Mouse (Mus musculus) intestine, postnatal 0 days (tissue): Measurements from ENCODE around the gene Best3. TPM values are rescaled to one million over a fixed set of nuclear protein-coding genes. Genes with fewer than 3 reads are reported as not detected.
A peak's percentile ranks its signal among the peaks of the same experiment; 100 is the strongest.
"Not testable (repeated sequence)": the region's sequence is repeated elsewhere in the genome, so short reads cannot be mapped to it uniquely, and the experiment has no call there.

Source experiments
- ATAC-seq: fragments of 200-750 bp; cut with Nextera tagmentation; 2 replicates; pipeline ENCODE4 v1.8.0; 2017; ENCODE audit warnings: mild to moderate bottlenecking, moderate TSS enrichment, moderate library complexity
- H3K27ac ChIP-seq: fragments of 300-500 bp; sonication (generic); 2 replicates; pipeline ENCODE4 v1.5.1; 2014; ENCODE audit warnings: mild to moderate bottlenecking, low read depth, low read length, moderate library complexity
- H3K27me3 ChIP-seq: fragments of 300-500 bp; sonication (generic); replicated peaks from 2 replicates; pipeline ENCODE4 v1.6.1; 2014; ENCODE audit warnings: low read length, mixed read lengths; ENCODE audit not compliant: control insufficient read depth, insufficient read depth
- H3K36me3 ChIP-seq: fragments of 300-500 bp; sonication (generic); 2 replicates; pipeline ENCODE4 v1.6.1; 2014; ENCODE audit warnings: mild to moderate bottlenecking, moderate library complexity; ENCODE audit not compliant: control insufficient read depth, insufficient read depth
- H3K4me1 ChIP-seq: fragments of 300-500 bp; sonication (generic); replicated peaks from 2 replicates; pipeline ENCODE4 v1.6.1; 2014; ENCODE audit warnings: antibody characterized with exemption, low read length, mixed read lengths; ENCODE audit not compliant: control insufficient read depth, insufficient read depth
- H3K4me2 ChIP-seq: fragments of 300-500 bp; sonication (generic); replicated peaks from 2 replicates; pipeline ENCODE4 v1.6.1; 2014; ENCODE audit warnings: low read depth, mild to moderate bottlenecking, moderate library complexity
- H3K4me3 ChIP-seq: fragments of 300-500 bp; sonication (generic); 2 replicates; pipeline ENCODE4 v1.5.1; 2014; ENCODE audit warnings: low read depth, low read length
- H3K9ac ChIP-seq: fragments of 300-500 bp; sonication (generic); 2 replicates; pipeline ENCODE4 v1.6.1; 2014; ENCODE audit warnings: mild to moderate bottlenecking, low read depth, low read length
- H3K9me3 ChIP-seq: fragments of 300-500 bp; sonication (generic); 2 replicates; pipeline ENCODE4 v1.6.1; 2016; ENCODE audit warnings: mixed run types; ENCODE audit not compliant: control insufficient read depth
- CTCF ChIP-seq: sonication (generic); IDR thresholded peaks from 2 replicates; pipeline ENCODE4 v1.5.1; 2016; ENCODE audit warnings: low read depth, mild to moderate bottlenecking, control low read depth, antibody characterized with exemption, moderate library complexity
- WGBS: fragments of 180-500 bp; shearing (Covaris S2); extraction: QIAGEN DNeasy Blood & Tissue Kit; methylation state at CpG from one replicate; pipeline ENCODE4 v1.1.7; 2014; 5-methylcytosine and 5-hydroxymethylcytosine counted together
- polyA plus RNA-seq: library from polyadenylated mRNA; unstranded; fragments of >200 nt; fragmentation: Nextera tagmentation; extraction: Ambion mirVana; gene quantifications from 2 replicates; pipeline ENCODE4 v1.2.1, GENCODE M21; 2015

Gene Best3
- polyA plus RNA-seq, 1 experiment from 2014 or later: not detected

GRCm38 (mm10) chr10:117018281-117018840, 32.2 kb downstream of the Best3 start:
- Histone ChIP-seq H3K4me1 (0 out of 2 replicates have a peak, but pooled peaks cover 6% of the 10 kb centered on the region), H3K27me3 (no peaks in the 10 kb centered on the region), H3K4me2 (no peak overlapping the region), H3K27ac (no peak overlapping the region), H3K36me3 (no peaks in the 10 kb centered on the region), H3K9ac (no peak overlapping the region), H3K4me3 (no peak overlapping the region), H3K9me3 (no peaks in the 10 kb centered on the region)
- no peak for TF ChIP-seq CTCF
- WGBS: 83% methylated on average over 7 of the region's 7 CpGs
- ATAC-seq: no peak

GRCm38 (mm10) chr10:117021020-117021754, 35.1 kb downstream of the Best3 start:
- Histone ChIP-seq H3K4me3 (no peak overlapping the region), H3K4me2 (no peak overlapping the region), H3K9me3 (no peaks in the 10 kb centered on the region), H3K4me1 (no peaks in the 10 kb centered on the region), H3K27me3 (0 out of 2 replicates have a peak, but pooled peaks cover 6% of the 10 kb centered on the region), H3K36me3 (no peaks in the 10 kb centered on the region), H3K9ac (no peak overlapping the region), H3K27ac (no peak overlapping the region)
- no peak for TF ChIP-seq CTCF
- 48% methylated on average over 21 of the region's 21 CpGs for WGBS
- ATAC-seq: no peak

GRCm38 (mm10) chr10:117023693-117024092, 37.6 kb downstream of the Best3 start:
- Histone ChIP-seq H3K4me1 (no peaks in the 10 kb centered on the region), H3K4me2 (peak overlapping the region; percentile 54), H3K9ac (no peak overlapping the region), H3K9me3 (no peaks in the 10 kb centered on the region), H3K36me3 (no peaks in the 10 kb centered on the region), H3K27me3 (0 out of 2 replicates have a peak, but pooled peaks cover 6% of the 10 kb centered on the region), H3K4me3 (peak overlapping the region; percentile 24), H3K27ac (no peak overlapping the region)
- no peak for TF ChIP-seq CTCF
- peak; percentile 63 for ATAC-seq
- WGBS: 24% methylated on average over 16 of the region's 16 CpGs

- not testable (repeated sequence) for H3K27ac ChIP-seq, H3K4me2 ChIP-seq, H3K9ac ChIP-seq, ATAC-seq, H3K9me3 ChIP-seq, H3K4me1 ChIP-seq, H3K4me3 ChIP-seq, H3K36me3 ChIP-seq, H3K27me3 ChIP-seq
Observed at GRCm38 (mm10) chr10:117025776-117026175, 39.7 kb downstream of the Best3 start.

GRCm38 (mm10) chr10:117026176-117026575, 40.1 kb downstream of the Best3 start:
- H3K9ac ChIP-seq: no peak overlapping the region
- no peak overlapping the region for H3K4me2 ChIP-seq
- H3K27ac ChIP-seq: no peak overlapping the region
- no peak for ATAC-seq
- H3K4me1 ChIP-seq: no peaks in the 10 kb centered on the region
- H3K27me3 ChIP-seq: 0 out of 2 replicates have a peak, but pooled peaks cover 6% of the 10 kb centered on the region
- no peaks in the 10 kb centered on the region for H3K9me3 ChIP-seq
- no peak for TF ChIP-seq CTCF
- no peaks in the 10 kb centered on the region for H3K36me3 ChIP-seq
- WGBS: 79% methylated on average over 8 of the region's 8 CpGs
- no peak overlapping the region for H3K4me3 ChIP-seq

GRCm38 (mm10) chr10:117031160-117031559, 45.0 kb downstream of the Best3 start:
- Histone ChIP-seq H3K9ac (no peak overlapping the region), H3K4me1 (no peaks in the 10 kb centered on the region), H3K4me2 (no peak overlapping the region), H3K27me3 (no peaks in the 10 kb centered on the region), H3K36me3 (no peaks in the 10 kb centered on the region), H3K4me3 (no peak overlapping the region), H3K9me3 (no peaks in the 10 kb centered on the region), H3K27ac (no peak overlapping the region)
- TF ChIP-seq CTCF: no peak
- ATAC-seq: no peak
- WGBS: 90% methylated on average over 3 of the region's 3 CpGs
